Mouse (Mus musculus): ENCODE measurements around the gene 9030612E09Rik. TPM values are rescaled to one million over a fixed set of nuclear protein-coding genes. Genes with fewer than 3 reads are reported as not detected.

The 9030612E09Rik gene
- 0.19 and 0.86 TPM in 2 replicates for polyA plus RNA-seq (2012; rRNA removed; ENCODE audit: low replicate concordance)

GRCm38 (mm10) chr10:43174326-43175155, at the start of gene 9030612E09Rik, which contains the start of gene Sobp:
Gene 9030612E09Rik, plus strand, starts transcription at chr10:43174704.
Gene Sobp, minus strand, starts transcription at chr10:43174530.

GRCm38 (mm10) chr10:43220910-43221625, 46.6 kb downstream of the 9030612E09Rik start, which contains the start of gene Pdss2:
Gene Pdss2, plus strand, starts transcription at chr10:43221486.

Other genes with a start within 250 kb of the 9030612E09Rik start
- 0.91 and 1.2 TPM in 2 replicates for gene Sobp, start 174 bp upstream of the 9030612E09Rik start, polyA plus RNA-seq (2012; rRNA removed; ENCODE audit: low replicate concordance)
- gene Pdss2, start 46.8 kb downstream of the 9030612E09Rik start, polyA plus RNA-seq (2012; rRNA removed; ENCODE audit: low replicate concordance), result 11.5 and 13.6 TPM in 2 replicates

Measured in mammary gland, adult 2 months (tissue).